Mouse (Mus musculus): Measurements from ENCODE around the gene Rnpepl1. TPM values are rescaled to one million over a fixed set of nuclear protein-coding genes. Genes with fewer than 3 reads are reported as not detected.

Gene Rnpepl1
- polyA plus RNA-seq, 1 experiment from 2014 or later = 26.5 TPM

DNA sequence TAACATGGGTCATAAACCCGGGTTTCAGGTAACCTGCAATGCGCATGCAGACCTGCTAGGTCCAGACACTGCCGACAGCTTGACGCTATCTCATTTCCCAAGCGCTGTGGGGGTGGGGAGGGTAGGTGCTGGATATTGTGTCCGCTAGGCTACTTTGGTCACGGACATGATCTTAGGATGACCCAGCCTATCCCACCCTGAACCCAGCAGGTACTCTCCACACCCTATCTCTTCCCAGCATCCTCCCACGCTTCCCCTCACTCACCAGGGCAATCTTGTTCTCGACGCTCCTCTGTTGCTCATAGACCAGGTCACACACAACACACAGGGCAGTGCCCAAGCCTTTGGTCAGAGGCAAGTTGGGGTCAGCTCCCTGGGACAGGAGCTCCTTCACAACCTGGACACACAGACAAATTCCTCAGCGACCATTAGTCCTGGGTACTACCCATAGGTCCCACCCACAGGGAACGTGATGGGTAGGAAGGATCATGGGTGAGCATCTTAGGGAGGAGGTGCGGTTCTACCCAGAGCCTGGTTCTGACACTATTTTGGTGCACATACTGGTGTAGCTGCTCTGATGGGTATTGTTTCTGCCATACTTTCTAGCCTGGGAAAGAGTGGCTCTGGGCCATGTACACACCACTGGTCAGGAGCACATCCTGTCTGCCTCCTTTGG lies 32.4 kb upstream of the Rnpepl1 start:
- H3K4me2 ChIP-seq (ENCODE audit: low read length) = no peak overlapping the region
- no peak for ATAC-seq
- H3K27ac ChIP-seq (ENCODE audit: low read length) = no peak overlapping the region
- H3K9ac ChIP-seq (ENCODE audit: low read depth, low read length) = no peak overlapping the region
- H3K27me3 ChIP-seq (ENCODE audit: control insufficient read depth, insufficient read depth, low read depth, low read length) = no peaks in the 10 kb centered on the region
- H3K4me3 ChIP-seq (ENCODE audit: low read depth, low read length) = no peak overlapping the region
- no peaks in the 10 kb centered on the region for H3K4me1 ChIP-seq (ENCODE audit: control insufficient read depth, insufficient read depth, low read length)
- no peaks in the 10 kb centered on the region for H3K36me3 ChIP-seq (ENCODE audit: control insufficient read depth, insufficient read depth, low read length)
- H3K9me3 ChIP-seq (replicated peaks; ENCODE audit: control insufficient read depth, low read length, poor library complexity, severe bottlenecking) = no peaks in the 10 kb centered on the region
- WGBS = 92% methylated on average over 13 of the region's 13 CpGs

DNA sequence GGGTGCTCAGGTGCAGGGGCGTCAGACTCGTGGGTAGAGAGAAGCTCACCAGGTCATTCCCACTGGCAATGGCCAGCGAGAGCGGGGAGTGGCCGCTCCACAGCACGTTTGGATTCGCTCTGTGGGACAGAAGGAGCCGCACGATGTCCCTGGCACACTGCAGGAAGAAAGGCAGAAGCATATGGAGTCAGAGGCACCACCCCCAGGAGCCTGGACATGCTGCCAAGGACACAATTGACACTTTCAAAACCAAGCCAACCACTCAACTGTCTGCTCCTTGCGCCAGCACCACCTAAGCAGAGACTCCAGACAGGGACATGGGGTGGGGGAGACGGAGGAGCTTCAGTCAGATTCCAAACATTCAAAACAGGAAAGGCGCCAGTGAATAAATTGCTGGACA lies 31.3 kb upstream of the Rnpepl1 start:
- ATAC-seq = no peak
- no peaks in the 10 kb centered on the region for H3K36me3 ChIP-seq (ENCODE audit: control insufficient read depth, insufficient read depth, low read length)
- no peak overlapping the region for H3K4me2 ChIP-seq (ENCODE audit: low read length)
- H3K4me1 ChIP-seq (ENCODE audit: control insufficient read depth, insufficient read depth, low read length) = no peaks in the 10 kb centered on the region
- H3K27me3 ChIP-seq (ENCODE audit: control insufficient read depth, insufficient read depth, low read depth, low read length) = no peaks in the 10 kb centered on the region
- H3K4me3 ChIP-seq (ENCODE audit: low read depth, low read length) = no peak overlapping the region
- H3K9ac ChIP-seq (ENCODE audit: low read depth, low read length) = no peak overlapping the region
- H3K27ac ChIP-seq (ENCODE audit: low read length) = no peak overlapping the region
- 84% methylated on average over 12 of the region's 12 CpGs for WGBS
- no peaks in the 10 kb centered on the region for H3K9me3 ChIP-seq (replicated peaks; ENCODE audit: control insufficient read depth, low read length, poor library complexity, severe bottlenecking)

- no peaks in the 10 kb centered on the region for H3K4me1 ChIP-seq (ENCODE audit: control insufficient read depth, insufficient read depth, low read length)
- no peak overlapping the region for H3K27ac ChIP-seq (ENCODE audit: low read length)
- no peaks in the 10 kb centered on the region for H3K36me3 ChIP-seq (ENCODE audit: control insufficient read depth, insufficient read depth, low read length)
- no peaks in the 10 kb centered on the region for H3K27me3 ChIP-seq (ENCODE audit: control insufficient read depth, insufficient read depth, low read depth, low read length)
- WGBS = 78% methylated on average over 5 of the region's 5 CpGs
- ATAC-seq = no peak
- H3K4me3 ChIP-seq (ENCODE audit: low read depth, low read length) = no peak overlapping the region
- H3K9ac ChIP-seq (ENCODE audit: low read depth, low read length) = no peak overlapping the region
- no peaks in the 10 kb centered on the region for H3K9me3 ChIP-seq (replicated peaks; ENCODE audit: control insufficient read depth, low read length, poor library complexity, severe bottlenecking)
- no peak overlapping the region for H3K4me2 ChIP-seq (ENCODE audit: low read length)
Observed at GRCm38 (mm10) chr1:92880101-92880500, 30.5 kb upstream of the Rnpepl1 start.

DNA sequence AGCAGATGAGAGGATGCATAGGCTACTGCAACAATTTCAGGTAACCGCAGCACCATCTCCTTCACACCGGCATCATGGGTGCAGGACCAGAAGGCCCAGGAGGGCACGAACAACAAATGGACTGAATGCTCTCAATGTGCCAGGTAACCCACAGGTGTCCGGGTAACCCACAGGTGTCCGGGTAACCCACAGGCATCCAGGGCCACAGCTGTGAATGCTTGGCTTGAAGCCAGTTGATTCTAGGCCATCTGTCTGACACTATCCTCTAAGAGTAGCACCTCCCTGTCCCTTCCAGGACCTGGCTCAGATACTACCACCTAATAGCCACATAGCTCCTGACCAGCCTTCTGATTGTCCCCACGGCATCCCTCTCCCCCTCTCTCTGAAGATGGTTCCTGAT lies 28.6 kb upstream of the Rnpepl1 start:
- 91% methylated on average over 6 of the region's 6 CpGs for WGBS
- no peaks in the 10 kb centered on the region for H3K27me3 ChIP-seq (ENCODE audit: control insufficient read depth, insufficient read depth, low read depth, low read length)
- H3K4me3 ChIP-seq (ENCODE audit: low read depth, low read length) = no peak overlapping the region
- H3K36me3 ChIP-seq (ENCODE audit: control insufficient read depth, insufficient read depth, low read length) = no peaks in the 10 kb centered on the region
- no peak overlapping the region for H3K9ac ChIP-seq (ENCODE audit: low read depth, low read length)
- H3K4me2 ChIP-seq (ENCODE audit: low read length) = no peak overlapping the region
- ATAC-seq = no peak
- H3K4me1 ChIP-seq (ENCODE audit: control insufficient read depth, insufficient read depth, low read length) = no peaks in the 10 kb centered on the region
- no peak overlapping the region for H3K27ac ChIP-seq (ENCODE audit: low read length)
- H3K9me3 ChIP-seq (replicated peaks; ENCODE audit: control insufficient read depth, low read length, poor library complexity, severe bottlenecking) = no peaks in the 10 kb centered on the region

DNA sequence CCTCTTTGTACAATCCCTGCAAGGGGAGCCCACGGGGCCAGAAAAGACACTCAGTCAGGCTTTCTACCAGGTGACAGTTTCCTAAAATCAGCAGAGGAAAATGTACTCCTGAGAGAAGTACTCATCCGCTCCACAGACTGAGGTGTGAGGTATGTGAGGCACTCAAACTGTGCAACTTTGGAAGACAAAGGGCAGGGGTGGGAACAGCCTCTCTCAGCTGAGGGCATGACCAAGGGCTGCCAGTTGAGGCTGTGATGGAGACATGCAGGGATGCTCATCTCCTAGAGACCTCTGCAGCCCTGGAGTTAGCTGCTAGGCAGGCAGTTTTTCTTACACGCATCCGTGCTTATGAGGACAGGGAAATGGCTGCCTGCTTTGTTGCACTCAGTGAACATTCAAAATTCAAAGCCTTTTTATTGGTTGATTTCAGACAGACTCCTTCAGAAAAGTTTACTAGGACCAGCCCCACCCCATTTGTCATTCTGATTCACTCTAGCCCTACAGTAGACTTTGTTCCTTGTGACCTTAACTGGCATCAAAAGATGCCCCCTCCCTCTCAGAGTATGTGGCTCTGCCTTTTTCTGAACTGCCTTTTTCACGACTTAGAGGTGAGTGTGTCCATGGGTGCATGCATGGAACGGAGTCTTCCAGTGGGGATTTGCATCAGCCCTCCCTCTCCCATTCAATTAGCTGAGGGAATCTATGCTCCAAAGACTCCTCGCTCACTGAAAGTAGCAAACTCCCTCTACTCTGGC lies 21.5 kb upstream of the Rnpepl1 start:
- Histone ChIP-seq H3K9ac (ENCODE audit: low read depth, low read length) (no peak overlapping the region), H3K4me1 (ENCODE audit: control insufficient read depth, insufficient read depth, low read length) (no peaks in the 10 kb centered on the region), H3K4me2 (ENCODE audit: low read length) (no peak overlapping the region), H3K9me3 (replicated peaks; ENCODE audit: control insufficient read depth, low read length, poor library complexity, severe bottlenecking) (no peaks in the 10 kb centered on the region), H3K4me3 (ENCODE audit: low read depth, low read length) (no peak overlapping the region), H3K36me3 (ENCODE audit: control insufficient read depth, insufficient read depth, low read length) (no peaks in the 10 kb centered on the region), H3K27ac (ENCODE audit: low read length) (no peak overlapping the region), H3K27me3 (ENCODE audit: control insufficient read depth, insufficient read depth, low read depth, low read length) (no peaks in the 10 kb centered on the region)
- no peak for ATAC-seq
- 79% methylated on average over 7 of the region's 7 CpGs for WGBS

DNA sequence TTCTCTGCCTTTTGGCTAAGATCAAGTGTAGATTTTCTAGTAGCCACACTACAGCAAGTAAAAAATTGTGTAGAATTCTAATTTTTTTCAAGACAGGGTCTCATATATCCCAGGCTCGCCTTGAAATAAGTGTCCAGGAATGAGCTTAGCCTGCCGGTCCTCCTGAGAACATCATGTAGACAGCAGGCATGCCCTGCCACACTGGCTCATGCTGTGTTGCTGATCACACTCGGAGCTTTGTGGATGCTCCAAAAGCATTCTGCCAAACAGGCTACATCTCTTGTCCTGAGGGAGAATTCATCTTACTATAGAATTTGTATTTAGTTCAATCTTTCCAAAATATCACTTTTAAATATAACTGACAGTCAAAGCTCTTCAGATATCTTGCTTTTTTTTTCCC lies 17.8 kb upstream of the Rnpepl1 start:
- ATAC-seq = no peak
- no peaks in the 10 kb centered on the region; the same call in 1 of the 2 replicates for H3K27me3 ChIP-seq (ENCODE audit: control insufficient read depth, insufficient read depth, low read depth, low read length)
- H3K9ac ChIP-seq (ENCODE audit: low read depth, low read length) = no peak overlapping the region
- H3K4me3 ChIP-seq (ENCODE audit: low read depth, low read length) = no peak overlapping the region
- H3K4me1 ChIP-seq (ENCODE audit: control insufficient read depth, insufficient read depth, low read length) = no peaks in the 10 kb centered on the region
- no peaks in the 10 kb centered on the region for H3K36me3 ChIP-seq (ENCODE audit: control insufficient read depth, insufficient read depth, low read length)
- no peak overlapping the region for H3K4me2 ChIP-seq (ENCODE audit: low read length)
- H3K9me3 ChIP-seq (replicated peaks; ENCODE audit: control insufficient read depth, low read length, poor library complexity, severe bottlenecking) = no peaks in the 10 kb centered on the region
- WGBS = 63% methylated on average over 3 of the region's 3 CpGs
- H3K27ac ChIP-seq (ENCODE audit: low read length) = no peak overlapping the region

DNA sequence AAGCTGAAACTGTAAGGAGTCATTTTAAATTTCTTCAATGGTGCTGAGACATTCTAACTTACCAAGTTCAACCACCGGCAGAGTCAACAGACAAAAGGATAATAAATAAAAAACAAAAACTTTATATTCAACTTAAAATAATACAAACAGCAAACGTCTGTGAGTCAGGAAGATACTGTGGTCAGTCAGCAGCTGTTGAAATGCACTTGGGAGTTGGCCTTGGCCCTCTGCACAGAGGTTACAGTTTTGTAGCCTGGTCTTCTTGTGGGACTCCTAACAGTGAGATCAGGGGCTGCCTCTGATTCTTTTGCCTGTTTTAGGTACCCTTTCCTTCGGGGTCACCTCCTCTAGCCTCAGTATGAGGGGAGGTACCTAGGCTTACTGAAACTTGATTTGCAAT lies 16.7 kb upstream of the Rnpepl1 start:
- H3K27ac ChIP-seq (ENCODE audit: low read length) = no peak overlapping the region
- no peak overlapping the region for H3K4me2 ChIP-seq (ENCODE audit: low read length)
- WGBS = 78% methylated on average over 3 of the region's 3 CpGs
- H3K4me3 ChIP-seq (ENCODE audit: low read depth, low read length) = no peak overlapping the region
- ATAC-seq = no peak
- no peaks in the 10 kb centered on the region; the same call in 1 of the 2 replicates for H3K27me3 ChIP-seq (ENCODE audit: control insufficient read depth, insufficient read depth, low read depth, low read length)
- no peaks in the 10 kb centered on the region for H3K9me3 ChIP-seq (replicated peaks; ENCODE audit: control insufficient read depth, low read length, poor library complexity, severe bottlenecking)
- H3K4me1 ChIP-seq (ENCODE audit: control insufficient read depth, insufficient read depth, low read length) = no peaks in the 10 kb centered on the region
- H3K9ac ChIP-seq (ENCODE audit: low read depth, low read length) = no peak overlapping the region
- H3K36me3 ChIP-seq (ENCODE audit: control insufficient read depth, insufficient read depth, low read length) = no peaks in the 10 kb centered on the region

GRCm38 (mm10) chr1:92895089-92895488 lies 15.5 kb upstream of the Rnpepl1 start:
- WGBS = 14% methylated on average over 3 of the region's 3 CpGs
- no peaks in the 10 kb centered on the region for H3K9me3 ChIP-seq (replicated peaks; ENCODE audit: control insufficient read depth, low read length, poor library complexity, severe bottlenecking)
- no peaks in the 10 kb centered on the region for H3K4me1 ChIP-seq (ENCODE audit: control insufficient read depth, insufficient read depth, low read length)
- H3K27me3 ChIP-seq (ENCODE audit: control insufficient read depth, insufficient read depth, low read depth, low read length) = no peaks in the 10 kb centered on the region; the same call in 1 of the 2 replicates
- H3K36me3 ChIP-seq (ENCODE audit: control insufficient read depth, insufficient read depth, low read length) = no peaks in the 10 kb centered on the region
- H3K9ac ChIP-seq (ENCODE audit: low read depth, low read length) = no peak overlapping the region
- peak; percentile 62; the same call in 1 of the 2 replicates for ATAC-seq
- no peak overlapping the region for H3K27ac ChIP-seq (ENCODE audit: low read length)
- no peak overlapping the region for H3K4me3 ChIP-seq (ENCODE audit: low read depth, low read length)
- H3K4me2 ChIP-seq (ENCODE audit: low read length) = no peak overlapping the region

- under 1% methylated on average over 15 of the region's 15 CpGs for WGBS
- Histone ChIP-seq H3K9me3 (replicated peaks; ENCODE audit: control insufficient read depth, low read length, poor library complexity, severe bottlenecking) (no peaks in the 10 kb centered on the region), H3K36me3 (ENCODE audit: control insufficient read depth, insufficient read depth, low read length) (no peaks in the 10 kb centered on the region), H3K27me3 (ENCODE audit: control insufficient read depth, insufficient read depth, low read depth, low read length) (no peaks in the 10 kb centered on the region; the same call in 1 of the 2 replicates), H3K9ac (ENCODE audit: low read depth, low read length) (no peak within 1 kb of the TSS), H3K27ac (ENCODE audit: low read length) (no peak within 1 kb of the TSS), H3K4me1 (ENCODE audit: control insufficient read depth, insufficient read depth, low read length) (peaks cover 4% of the 10 kb centered on the region), H3K4me2 (ENCODE audit: low read length) (peak within 1 kb of the TSS; percentile 32), H3K4me3 (ENCODE audit: low read depth, low read length) (peak within 1 kb of the TSS; percentile 9; the same call in 1 of the 2 replicates)
- ATAC-seq = no peak
Observed at GRCm38 (mm10) chr1:92902786-92903185, 7.8 kb upstream of the Rnpepl1 start, which contains the start of gene Ankmy1. Gene Ankmy1, minus strand, starts transcription at chr1:92902906.

All from midbrain, embryonic 16.5 days (tissue).